Mouse (Mus musculus): ENCODE measurements around the gene Phlda2.

Phlda2 gene

DNA sequence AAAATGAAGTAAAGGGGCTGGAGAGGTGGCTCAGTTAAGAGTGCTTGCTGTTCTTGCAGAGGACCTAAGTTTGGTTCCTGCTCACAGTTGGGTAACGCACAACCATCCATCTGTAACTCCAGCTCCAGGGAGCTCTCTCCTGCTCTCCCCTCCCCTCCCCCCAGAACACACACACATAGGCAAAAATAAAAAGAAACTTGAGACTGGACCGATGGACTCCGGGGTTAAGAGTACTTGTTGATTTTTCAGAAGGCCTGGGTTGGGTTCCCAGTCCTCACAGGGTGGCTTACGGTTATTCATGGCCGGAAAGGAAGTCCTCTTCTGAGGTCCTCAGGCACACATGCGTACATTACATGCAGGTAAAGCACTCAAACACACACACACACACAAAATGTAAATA lies 976 bp upstream of the Phlda2 start:
- no peak for DNase-seq (ENCODE audit: low read depth, low spot score)

DNA sequence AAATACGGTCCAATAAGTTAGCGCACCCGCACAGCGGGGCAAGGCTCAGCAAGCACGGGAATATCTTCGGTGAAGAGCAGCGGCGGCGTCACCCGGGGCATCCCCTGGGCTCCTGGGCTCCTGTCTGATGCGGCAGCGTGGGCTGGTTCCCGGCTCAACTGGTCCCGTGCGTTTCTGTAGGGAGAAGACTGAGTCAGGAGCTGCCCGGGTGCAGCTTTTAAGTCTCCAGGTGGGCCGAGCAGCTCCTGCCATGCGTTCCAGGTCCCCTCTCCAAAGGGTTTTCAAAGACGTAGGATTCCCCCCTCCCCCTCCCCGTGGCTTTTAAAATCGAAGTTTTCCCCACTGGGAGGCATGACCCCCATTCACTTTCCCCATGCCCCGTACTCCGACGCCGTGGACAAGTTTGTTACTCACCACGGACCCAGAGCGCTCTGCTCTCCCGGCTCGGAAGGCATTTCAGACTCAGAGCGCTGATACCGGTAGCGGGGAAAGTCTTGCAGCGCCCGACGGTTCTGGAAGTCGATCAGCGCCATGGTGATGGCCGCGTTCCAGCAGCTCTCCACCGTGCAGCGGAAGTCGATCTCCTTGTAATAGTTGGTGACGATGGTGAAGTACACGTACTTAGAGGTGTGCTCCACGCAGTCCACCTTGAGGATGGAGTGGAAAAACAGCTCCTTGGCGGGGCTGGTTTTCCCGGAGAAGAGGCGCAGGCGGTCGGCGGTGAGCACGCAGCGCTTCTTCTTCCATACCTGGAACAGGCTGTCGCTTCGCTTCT lies 1.1 kb downstream of the Phlda2 start:
- DNase-seq (ENCODE audit: low read depth, low spot score): no peak

DNA sequence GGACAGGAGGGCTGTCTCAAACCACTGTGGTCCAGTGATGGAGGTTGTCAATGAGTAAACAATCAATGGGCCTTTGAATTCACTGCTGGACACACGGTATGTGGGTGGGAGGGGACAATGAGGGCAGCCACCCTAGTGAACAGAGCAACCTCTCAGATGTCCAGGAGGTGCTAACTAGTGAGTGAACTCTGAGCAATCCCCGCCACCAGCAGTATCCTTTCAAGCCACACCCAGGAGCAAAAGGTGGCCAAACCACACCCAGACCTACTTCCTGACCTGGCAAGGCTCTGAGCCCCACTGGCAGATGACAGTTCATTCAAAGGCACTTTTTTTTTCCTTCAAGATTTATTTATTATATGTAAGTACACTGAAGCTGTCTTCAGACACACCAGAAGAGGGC lies 2.0 kb downstream of the Phlda2 start:
- DNase-seq (ENCODE audit: low read depth, low spot score): no peak

DNA sequence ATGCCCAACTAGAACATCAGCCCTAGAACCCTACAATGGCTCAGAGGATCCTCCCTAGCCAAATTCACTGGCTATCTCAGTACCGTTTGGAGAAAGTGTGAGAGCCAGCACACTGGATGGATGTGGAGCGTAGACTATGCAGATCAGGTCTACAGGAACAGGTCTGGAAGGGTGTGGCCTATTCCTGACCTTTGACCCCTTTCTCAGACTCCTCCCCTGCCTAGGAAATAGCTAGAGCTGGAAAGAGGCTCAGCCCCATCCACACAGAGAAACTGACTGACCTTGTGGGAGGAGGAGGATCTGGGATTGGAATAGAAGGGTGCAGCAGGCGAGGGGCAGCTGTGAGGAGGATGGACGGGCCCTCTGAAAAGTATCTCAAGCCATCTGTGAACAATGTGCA lies 4.4 kb downstream of the Phlda2 start:
- no peak for DNase-seq (ENCODE audit: low read depth, low spot score)

DNA sequence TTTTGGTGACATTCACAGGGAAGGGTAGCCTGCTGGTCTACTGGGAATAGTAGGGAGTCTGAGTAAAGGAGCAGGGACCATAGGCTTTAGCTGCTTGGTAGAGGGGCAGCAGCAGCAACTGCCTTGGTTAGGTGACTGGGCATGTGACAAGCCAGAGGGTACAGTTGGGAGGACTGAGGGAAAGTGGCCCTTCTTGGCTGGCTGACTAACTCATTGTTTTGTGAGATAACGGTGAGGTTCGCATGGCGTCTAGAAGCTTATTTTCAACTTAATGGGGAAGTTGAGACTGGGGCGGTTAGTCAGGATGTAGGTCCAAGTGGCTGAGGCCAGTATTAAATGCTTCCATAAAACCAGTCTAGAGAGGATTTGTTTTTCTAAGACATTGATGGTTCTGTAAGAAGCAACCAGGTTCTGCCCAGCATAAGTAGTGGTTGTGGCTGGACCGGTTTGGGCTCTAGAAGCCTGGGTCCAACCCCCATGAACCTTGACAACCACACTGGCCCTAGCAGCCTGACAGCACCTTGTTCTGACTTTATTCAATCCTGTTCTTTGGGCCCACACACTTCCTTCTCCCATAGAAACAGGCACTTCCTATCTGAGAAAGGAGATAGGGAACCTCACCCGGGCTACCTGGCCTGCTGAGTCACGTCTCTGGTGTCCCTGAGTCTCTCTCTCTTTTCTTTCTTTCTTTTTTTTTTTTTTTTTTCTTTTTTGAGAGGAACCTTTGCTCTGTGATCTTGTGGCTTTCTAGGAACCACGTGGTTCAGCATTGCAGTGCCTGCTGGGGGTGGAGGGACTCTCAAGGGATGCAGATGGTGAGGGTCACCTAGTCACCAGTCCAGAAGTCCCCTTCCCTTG lies 7.6 kb downstream of the Phlda2 start:
- DNase-seq (ENCODE audit: low read depth, low spot score): no peak

DNA sequence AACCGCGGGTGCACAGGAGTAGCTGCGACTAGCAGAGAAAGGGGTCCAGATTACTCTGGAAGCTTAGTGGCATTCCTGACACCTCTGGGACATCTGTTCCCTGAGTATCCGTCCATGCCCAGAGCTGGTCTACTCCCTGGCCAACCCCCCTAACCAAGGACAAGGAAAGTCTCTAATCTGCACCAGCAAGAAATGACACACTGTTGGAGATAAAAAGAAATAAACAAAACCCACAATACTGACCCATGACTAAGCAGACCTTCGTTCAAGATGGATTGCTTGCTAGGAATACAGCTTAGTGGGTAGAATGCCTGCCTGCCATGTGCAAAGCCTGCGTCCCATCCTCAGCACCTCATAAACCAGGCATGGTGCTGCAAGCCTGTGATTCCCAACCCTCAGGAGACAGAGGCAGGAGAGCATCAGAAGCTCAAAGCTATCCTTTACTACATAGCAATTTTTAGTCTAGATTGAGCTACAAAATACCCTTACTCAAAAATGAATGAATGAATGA lies 9.3 kb downstream of the Phlda2 start:
- no peak for DNase-seq (ENCODE audit: low read depth, low spot score)

DNA sequence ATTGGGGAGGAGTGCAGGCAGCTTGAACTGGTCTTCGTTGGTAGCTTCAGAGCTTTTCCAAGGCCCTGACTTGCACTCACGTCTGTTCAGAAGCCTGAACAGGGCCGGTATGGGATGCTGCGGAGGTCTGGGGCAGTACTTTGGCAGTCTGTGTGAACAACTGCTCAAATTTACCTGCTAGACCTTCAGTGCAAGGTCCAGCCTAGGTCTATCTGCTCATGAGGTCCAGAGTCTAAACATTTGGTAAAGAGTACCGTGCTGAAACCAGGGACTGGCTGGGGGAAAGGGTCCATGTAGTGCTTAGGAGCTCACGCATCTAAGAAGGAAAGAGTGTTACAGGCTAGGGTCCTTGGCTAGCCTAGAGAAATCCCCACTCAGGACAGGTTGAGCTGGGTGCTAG lies 13.2 kb downstream of the Phlda2 start:
- DNase-seq (ENCODE audit: low read depth, low spot score): no peak

DNA sequence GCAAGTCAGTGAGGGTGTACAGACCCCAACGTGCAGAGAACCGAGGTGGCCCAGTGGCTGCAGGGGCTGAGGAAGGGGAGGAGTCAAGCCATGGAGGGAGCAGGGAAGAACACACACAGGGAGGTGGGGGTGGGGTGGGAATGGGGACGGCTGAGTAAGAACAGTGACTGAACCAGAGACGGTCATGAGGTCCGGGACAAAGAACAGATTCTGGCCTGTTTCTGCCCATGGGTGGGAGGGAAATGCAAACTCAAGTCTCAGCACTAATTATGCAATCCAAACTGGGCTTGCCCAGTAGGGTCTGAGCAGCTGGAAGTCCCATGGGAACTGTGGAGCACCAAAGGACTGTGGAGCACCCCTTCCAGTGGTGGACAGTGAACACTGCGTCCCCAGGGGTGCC lies 20.4 kb downstream of the Phlda2 start:
- no peak for DNase-seq (ENCODE audit: low read depth, low spot score)

DNA sequence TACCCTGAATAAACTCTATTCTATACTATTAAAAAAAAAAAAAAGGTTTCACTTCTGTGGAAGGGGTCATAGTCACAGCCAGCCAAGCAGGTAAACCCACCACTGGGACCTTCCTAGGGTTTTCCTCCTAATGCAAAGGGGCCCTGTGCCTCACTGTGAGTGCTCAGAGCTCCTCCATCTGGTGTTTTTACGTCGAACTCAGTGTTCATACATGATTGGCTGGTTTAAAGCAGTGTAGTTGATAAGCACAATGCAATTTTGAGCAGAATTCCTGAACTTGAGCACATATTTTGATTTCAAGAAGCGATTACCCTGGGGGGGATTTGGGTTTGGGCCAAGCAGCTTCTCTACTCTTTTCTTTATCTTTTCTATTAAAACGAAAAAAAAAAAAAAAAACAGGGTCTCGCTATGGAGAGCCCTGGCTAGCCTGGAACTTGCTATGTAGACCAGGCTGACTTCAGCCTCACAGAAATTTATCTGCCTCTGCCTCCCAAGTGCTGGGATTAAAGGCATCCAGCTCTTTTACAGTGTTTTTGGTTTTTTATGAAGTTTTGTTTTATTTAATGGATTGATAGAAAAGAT lies 21.1 kb downstream of the Phlda2 start:
- no peak for DNase-seq (ENCODE audit: low read depth, low spot score)

DNA sequence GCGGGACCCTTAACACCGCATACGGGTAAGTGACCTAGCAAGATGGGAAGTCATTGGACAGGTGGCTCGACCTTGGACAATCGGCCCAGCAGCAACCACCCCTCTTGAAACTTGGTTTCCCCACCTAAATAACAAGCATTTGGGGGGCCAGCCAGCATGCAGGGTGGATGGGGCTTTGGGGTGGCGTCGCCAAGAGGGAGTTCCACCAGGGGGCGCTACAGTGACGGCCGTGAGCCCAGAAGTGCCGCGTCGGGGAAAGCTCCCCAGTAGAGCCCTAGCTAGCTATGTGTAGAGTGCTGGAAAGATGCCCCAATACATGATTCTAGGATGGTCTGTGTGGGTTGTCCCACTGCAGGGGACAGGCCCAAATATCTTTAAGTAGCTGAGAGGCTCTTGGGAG lies 22.5 kb downstream of the Phlda2 start:
- DNase-seq (ENCODE audit: low read depth, low spot score): no peak

DNA sequence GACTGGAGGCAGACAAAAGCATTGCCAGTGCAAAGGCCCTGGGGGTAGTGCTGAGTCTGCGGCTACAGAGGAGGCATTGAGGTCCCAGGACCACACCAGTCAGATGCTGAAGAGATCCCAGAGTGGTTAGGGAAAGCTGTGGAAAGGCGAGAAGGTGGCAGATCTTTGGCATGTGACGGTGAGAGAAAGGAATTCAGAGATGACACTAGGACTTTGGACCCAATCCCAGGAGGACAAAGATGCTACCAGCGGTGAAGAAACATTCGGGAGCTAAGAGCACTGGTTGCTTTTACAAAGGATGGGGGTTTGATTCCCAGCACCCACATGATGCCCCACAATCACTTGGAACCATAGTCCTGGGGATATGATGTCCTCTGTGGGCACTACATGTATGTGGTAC lies 25.1 kb downstream of the Phlda2 start:
- no peak for DNase-seq (ENCODE audit: low read depth, low spot score)

DNA sequence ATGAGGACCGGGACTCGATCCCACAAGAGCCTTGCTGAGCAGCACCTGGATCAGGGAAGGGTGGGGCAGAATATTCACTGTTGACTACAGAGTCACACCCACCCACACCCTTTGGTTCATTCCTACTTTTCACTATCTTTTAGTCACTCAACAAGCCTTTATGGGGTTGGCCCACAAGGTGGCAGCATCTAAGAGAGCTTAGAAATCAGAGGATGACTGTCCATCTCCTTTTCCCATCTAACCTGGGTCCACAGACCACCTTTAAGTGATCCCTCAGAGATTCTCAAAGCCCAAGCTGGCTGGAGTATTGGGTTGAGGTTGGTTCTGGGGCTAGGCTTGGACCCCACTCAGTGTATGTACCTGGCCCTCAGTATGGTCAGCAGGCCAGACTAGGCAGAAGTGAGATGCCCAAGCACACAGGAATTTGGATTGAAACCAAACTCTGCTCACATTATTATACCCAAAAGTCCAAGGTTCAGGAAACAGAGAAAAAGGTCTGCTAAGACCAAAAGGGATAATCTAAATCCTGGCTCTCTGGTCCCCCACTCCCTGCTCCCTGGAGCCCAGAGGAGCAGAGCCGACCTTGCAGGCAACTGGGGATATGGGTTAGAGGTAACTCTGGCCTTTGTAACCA lies 26.1 kb downstream of the Phlda2 start:
- no peak for DNase-seq (ENCODE audit: low read depth, low spot score)

DNA sequence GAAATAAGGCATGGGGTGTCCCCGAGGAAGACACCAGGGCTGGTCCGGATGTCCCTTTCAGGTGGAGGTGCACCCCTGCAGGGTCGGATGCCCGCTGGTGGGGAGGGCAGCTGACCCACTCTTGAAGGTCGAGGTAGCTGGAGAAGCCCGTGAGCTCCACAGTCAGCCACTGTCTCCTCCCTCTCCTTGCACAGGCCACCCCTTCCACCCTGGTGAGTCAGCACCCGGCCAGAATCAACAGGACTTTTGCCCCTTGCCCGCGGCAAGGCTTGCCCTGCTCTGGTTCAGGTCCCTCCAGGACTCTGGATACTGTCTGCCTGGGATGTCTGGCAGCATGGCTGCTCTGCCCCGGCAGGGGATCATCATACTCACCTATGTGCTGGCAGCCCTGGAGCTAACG lies 27.1 kb downstream of the Phlda2 start:
- no peak for DNase-seq (ENCODE audit: low read depth, low spot score)

DNA sequence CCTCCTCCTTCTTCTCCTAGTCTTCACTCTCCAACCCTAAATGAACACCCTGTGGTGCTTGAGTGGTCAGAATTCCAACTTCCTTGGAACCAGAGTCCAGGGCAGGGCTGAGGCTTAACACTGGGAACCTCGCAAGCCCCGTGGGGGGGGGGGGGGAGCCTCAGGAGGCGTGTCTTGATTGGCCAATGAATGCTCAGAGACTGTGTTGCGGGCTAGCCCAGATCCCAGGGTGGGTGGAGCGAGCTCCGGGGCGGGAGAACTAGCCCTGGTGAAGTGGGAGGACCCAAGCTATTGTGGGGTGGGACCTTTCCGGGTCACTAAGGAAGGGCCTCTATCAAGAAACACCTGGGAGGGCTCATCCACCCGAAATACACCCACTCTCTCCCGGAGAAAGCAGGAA lies 28.1 kb downstream of the Phlda2 start:
- no peak for DNase-seq (ENCODE audit: low read depth, low spot score)

DNA sequence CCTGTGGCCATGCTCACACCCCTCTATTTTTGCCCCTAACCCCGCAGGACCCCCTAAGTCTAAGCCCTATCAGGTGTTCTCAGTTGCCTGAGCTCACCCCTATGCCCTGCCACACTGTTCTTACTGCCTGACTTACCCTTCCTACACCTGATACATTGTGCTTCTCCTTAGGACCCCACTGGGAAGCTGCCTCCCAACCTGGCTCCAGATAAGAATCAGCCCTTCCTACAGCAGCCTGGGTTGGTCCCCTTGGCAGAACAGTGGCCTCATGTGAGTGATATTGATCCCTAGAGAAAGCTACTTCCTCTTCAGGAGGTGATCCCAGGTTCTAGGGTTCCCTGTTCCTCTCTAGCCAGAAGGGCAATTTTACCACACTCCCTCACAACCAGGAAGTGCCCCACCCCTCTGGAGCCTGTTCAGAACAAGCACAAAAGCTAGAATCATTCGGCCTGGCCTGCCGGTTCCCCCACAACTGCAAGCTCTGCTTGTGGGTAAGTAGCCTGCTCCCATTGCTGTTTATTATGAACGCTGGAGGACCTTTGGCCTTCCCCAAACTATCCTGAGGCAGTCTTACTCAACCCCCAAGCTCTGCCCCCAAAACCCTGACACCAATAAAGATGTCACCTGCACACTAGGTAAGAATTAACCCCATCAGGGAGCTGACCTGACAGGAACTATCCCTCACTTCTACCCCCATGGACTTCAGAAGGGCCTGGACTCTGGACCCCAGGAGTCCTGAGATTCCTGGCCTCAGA lies 29.4 kb downstream of the Phlda2 start, which contains the start of gene Slc22a18:
Slc22a18 (plus strand) TSS at position 390 of the 755 bp plus-strand sequence.
- no peak for DNase-seq (ENCODE audit: low read depth, low spot score)

DNA sequence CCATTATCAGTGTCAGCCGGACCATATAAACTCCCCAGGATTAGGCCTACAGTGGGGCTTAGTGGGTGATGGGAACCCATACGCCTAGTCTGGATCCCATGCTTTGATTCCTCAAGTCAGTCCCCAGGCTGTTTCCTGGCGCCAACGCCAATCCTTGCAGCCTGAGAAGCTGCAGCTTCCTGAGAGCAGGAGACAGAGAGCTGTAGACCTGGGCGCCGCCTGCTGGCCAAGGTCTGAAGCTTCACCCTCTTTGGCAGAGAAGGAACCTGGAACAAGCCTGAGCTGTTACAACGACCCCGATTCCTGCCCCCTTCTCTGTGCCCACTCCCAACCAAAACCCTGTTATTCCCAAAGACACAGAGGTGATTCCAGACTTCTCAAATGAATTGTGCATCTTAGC lies 33.0 kb downstream of the Phlda2 start:
- no peak for DNase-seq (ENCODE audit: low read depth, low spot score)

DNA sequence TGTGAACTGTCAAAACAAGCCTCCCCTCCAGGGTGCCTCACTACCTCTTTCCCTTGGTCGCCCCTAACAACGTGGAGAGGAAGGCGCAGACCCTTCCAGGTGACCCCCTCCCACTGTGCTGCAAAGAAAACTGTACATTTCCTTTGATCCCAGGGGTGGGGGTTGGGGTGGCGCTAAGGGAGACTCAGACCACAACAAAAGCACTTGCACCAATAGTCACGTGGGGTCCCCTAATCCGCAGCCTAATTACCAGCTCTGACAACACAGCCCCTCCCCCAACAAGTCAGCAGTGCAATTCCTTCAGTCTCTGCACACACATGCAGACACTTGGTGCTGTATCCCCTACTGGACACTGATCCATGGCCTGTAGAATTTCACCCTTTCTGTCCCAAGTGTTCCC lies 35.2 kb downstream of the Phlda2 start:
- no peak for DNase-seq (ENCODE audit: low read depth, low spot score)

DNA sequence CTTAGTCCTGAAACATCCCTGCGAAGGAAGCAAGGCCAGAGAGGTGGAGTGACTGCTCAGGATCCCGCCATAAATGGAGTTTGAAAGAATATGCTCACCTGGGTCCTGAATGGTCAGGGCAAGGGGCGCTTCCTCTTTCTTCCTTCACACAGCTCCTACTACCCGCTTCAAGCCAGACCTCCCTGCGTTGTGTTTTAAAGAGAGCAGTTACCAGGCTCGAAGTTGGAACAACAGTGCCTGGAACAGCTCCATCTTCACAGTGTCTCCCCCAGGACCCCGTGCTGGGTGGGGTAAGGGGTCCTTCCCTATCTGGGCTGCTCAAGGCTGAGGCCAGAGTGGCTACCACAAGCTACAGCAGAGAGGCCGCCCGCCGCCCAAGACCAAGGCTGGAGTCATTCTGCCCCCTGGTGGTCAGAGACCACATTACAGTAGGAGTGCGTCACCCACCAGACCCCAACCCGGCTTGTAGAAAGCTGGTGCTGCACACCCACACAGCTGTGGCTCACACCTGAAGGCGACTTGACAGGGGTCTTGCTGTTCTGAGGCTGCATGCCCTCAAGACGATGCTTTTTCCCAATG lies 36.8 kb downstream of the Phlda2 start:
- no peak for DNase-seq (ENCODE audit: low read depth, low spot score)

DNA sequence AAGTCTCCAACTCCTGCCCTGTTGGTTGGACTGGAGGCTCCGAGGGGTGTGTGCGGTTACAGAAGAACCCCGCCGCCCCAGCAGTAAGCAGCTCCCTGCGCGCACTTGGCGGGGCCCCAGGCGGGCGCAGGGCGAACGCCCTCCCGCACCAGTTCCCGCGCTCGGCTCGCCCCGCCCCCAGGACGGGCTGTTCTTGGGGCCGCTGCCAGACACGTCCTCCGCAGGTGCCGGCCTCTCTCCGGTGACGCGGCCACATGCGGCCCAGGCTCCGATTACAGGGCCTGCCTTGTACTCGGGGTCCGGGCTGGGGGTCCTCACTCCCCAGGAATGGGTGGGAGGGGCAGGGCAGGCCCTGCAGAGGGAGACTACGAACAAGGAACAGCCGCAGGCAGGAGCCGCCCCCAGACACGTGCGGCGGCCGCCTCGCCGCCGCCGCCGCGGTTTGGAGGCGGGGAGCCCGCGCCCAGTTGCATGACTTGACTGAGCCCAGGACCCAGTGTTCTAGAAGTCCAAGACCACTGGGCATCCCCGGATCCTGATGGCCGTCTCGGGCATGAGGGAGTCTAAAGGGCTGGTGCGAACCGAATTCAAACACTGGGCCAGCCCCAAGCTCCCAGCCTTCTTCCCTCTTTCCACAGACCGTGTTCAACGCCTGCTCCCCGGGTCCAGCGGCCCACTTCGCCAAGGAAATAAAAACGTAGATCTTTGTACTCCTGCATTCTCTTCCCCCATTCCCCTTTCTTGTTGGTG lies 38.0 kb downstream of the Phlda2 start:
- DNase-seq (ENCODE audit: low read depth, low spot score): no peak

DNA sequence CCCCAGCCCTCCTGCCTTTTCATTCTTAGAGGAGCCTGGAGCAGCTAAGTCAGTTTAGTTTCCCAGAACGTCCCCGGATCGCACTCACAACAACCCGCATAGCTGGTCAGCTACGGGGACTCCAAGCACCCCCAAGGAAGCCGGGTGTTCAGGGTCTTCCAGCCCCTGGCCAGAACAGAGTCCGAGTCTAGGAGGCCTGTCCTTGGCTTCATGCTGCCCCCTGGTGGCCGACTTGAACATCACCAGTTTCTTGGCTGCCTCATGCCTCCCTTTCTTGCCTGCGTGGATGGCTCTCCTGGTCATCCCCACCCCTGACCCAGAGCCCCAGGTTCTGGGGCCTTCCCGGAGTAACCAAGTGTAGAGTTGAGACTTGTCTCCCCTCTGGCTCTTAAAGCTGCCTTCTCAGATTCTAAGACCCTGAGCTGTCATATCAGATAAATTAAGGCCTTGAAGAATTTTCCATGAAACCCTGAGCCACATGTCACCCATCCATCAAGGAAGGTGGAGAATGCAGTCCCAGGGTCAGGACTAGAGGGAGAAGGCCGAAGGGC lies 39.0 kb downstream of the Phlda2 start:
- DNase-seq (ENCODE audit: low read depth, low spot score): no peak

Measured in WW6 (cell line).